Mouse (Mus musculus) myocyte (in vitro differentiated cells): ENCODE measurements around the gene Bid. TPM values are rescaled to one million over a fixed set of nuclear protein-coding genes. Genes with fewer than 3 reads are reported as not detected.

ENCODE experiments used
- H3K27me3 ChIP-seq: one replicate; pipeline ENCODE4 v1.6.1; 2011; ENCODE audit not compliant: control insufficient read depth, insufficient read depth, insufficient read length
- H3K36me3 ChIP-seq: one replicate; pipeline ENCODE4 v1.6.1; 2011; ENCODE audit not compliant: control insufficient read depth, insufficient read depth
- H3K4me2 ChIP-seq: one replicate; pipeline ENCODE4 v1.6.1; 2011; ENCODE audit warnings: low read depth, control low read depth
- H3K4me3 ChIP-seq: one replicate; pipeline ENCODE4 v1.5.1; 2011; ENCODE audit warnings: mild to moderate bottlenecking, control low read depth, moderate library complexity
- H3K79me2 ChIP-seq: one replicate; pipeline ENCODE4 v1.6.1; 2011; ENCODE audit not compliant: control insufficient read depth, insufficient read depth
- H3ac ChIP-seq: one replicate; pipeline ENCODE4 v1.6.1; 2011; ENCODE audit not compliant: control insufficient read depth, insufficient read length
- CEBPB ChIP-seq: IDR thresholded peaks from 2 replicates; pipeline ENCODE4 v1.6.1; 2011; ENCODE audit warnings: mild to moderate bottlenecking, moderate library complexity; ENCODE audit not compliant: poor library complexity, insufficient read depth, severe bottlenecking
- E2F4 ChIP-seq: IDR thresholded peaks from one replicate; pipeline ENCODE4 v1.6.1; 2011; ENCODE audit warnings: mild to moderate bottlenecking, control low read depth, moderate library complexity; ENCODE audit not compliant: insufficient read depth
- MAX ChIP-seq: IDR thresholded peaks from one replicate; pipeline ENCODE4 v1.6.1; 2011; ENCODE audit warnings: low read depth, mild to moderate bottlenecking, control low read depth
- MYOD1 ChIP-seq, 3 experiments: IDR thresholded peaks; one replicate each; pipeline ENCODE4 v1.6.1; 2011; ENCODE audit warnings: control low read depth in 2 of 3, low read depth in 2 of 3, mild to moderate bottlenecking in 2 of 3, moderate library complexity in 1 of 3; ENCODE audit not compliant: insufficient read length in 2 of 3, control insufficient read depth in 1 of 3
- MYOG ChIP-seq, 3 experiments: IDR thresholded peaks; one replicate each; pipeline ENCODE4 v1.6.1; 2011; ENCODE audit warnings: control low read depth in 2 of 3, low read depth in 2 of 3, mild to moderate bottlenecking in 2 of 3; ENCODE audit not compliant: insufficient read length in 2 of 3, control insufficient read depth in 1 of 3, insufficient read depth in 1 of 3
- POLR2A ChIP-seq: IDR thresholded peaks from one replicate; pipeline ENCODE4 v1.6.1; 2011; ENCODE audit warnings: low read depth, mild to moderate bottlenecking, control low read depth, moderate library complexity; ENCODE audit not compliant: insufficient read length
- POLR2AphosphoS2 ChIP-seq: IDR thresholded peaks from one replicate; pipeline ENCODE4 v1.6.1; 2011; ENCODE audit warnings: low read depth, control low read depth; ENCODE audit not compliant: insufficient read length
- REST ChIP-seq: IDR thresholded peaks from one replicate; pipeline ENCODE4 v1.6.1; 2011; ENCODE audit warnings: mild to moderate bottlenecking, control low read depth, moderate library complexity; ENCODE audit not compliant: insufficient read depth, insufficient read length
- SRF ChIP-seq: IDR thresholded peaks from one replicate; pipeline ENCODE4 v1.6.1; 2011; ENCODE audit warnings: low read depth; ENCODE audit not compliant: control insufficient read depth, insufficient read length
- TCF12 ChIP-seq: IDR thresholded peaks from one replicate; pipeline ENCODE4 v1.6.1; 2011; ENCODE audit warnings: mild to moderate bottlenecking, control low read depth; ENCODE audit not compliant: poor library complexity, insufficient read depth, severe bottlenecking
- TCF3 ChIP-seq: IDR thresholded peaks from one replicate; pipeline ENCODE4 v1.6.1; 2011; ENCODE audit warnings: low read depth, control low read depth; ENCODE audit not compliant: insufficient read length
- USF1 ChIP-seq: IDR thresholded peaks from one replicate; pipeline ENCODE4 v1.6.1; 2011; ENCODE audit warnings: low read depth, mild to moderate bottlenecking, control low read depth, moderate library complexity
- polyA plus RNA-seq: library from polyadenylated mRNA; unstranded; fragments of >200 nt; fragmentation: generic; extraction: Trizol; gene quantifications from one replicate; pipeline ENCODE4 v1.2.1, GENCODE M21; 2012; ENCODE audit warnings: missing spikeins

The Bid gene
- polyA plus RNA-seq, 1 experiment = 34.3 TPM

DNA sequence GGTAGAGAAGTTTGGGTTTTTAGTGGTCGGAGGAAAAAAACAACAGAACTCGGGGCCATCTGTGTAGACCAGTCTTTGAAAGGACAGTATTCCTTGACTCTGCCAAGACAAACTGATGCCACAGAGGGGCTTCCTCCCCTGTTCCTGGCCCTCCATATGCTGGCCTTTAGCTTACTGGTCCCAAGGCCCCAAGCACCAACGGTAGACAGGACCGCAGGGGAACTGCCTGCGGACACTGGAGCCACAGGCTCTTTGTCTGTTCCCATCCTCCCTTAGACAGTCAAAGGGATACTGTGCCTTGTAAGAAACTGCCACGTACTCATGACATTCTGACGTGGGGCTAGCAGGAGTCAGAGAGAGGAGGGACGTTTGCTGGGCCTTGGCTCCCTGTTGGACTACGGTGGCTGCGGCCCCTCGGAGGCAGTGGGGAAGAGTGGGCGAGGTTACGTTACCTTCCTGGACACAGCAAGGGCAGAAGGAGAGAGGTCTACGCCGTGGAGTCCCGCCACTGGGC is 20.5 kb upstream of the Bid start:
- H3K36me3 ChIP-seq = peaks cover 4% of the 10 kb centered on the region
- no peak overlapping the region for H3K4me2 ChIP-seq
- no peaks in the 10 kb centered on the region for H3K79me2 ChIP-seq
- no peak for TF ChIP-seq USF1
- no peak for TF ChIP-seq SRF
- TF ChIP-seq REST = no peak
- no peak for TF ChIP-seq E2F4
- no peak for TF ChIP-seq TCF12
- no peak for TF ChIP-seq MYOG (IDR thresholded peaks at IDR 0.05; ENCODE audit: control insufficient read depth in 1 of 3, insufficient read depth in 1 of 3, insufficient read length in 2 of 3, low read depth in 2 of 3)
- no peak overlapping the region for H3ac ChIP-seq
- no peak overlapping the region for H3K4me3 ChIP-seq
- H3K27me3 ChIP-seq = no peaks in the 10 kb centered on the region

- no peaks in the 10 kb centered on the region for H3K27me3 ChIP-seq
- TF ChIP-seq MYOD1 (IDR thresholded peaks at IDR 0.05; ENCODE audit: control insufficient read depth in 1 of 3, insufficient read length in 2 of 3, low read depth in 2 of 3) = no peak
- no peak for TF ChIP-seq REST
- TF ChIP-seq MYOG (IDR thresholded peaks at IDR 0.05; ENCODE audit: control insufficient read depth in 1 of 3, insufficient read depth in 1 of 3, insufficient read length in 2 of 3, low read depth in 2 of 3) = no peak
- no peak for TF ChIP-seq POLR2A
- H3K4me3 ChIP-seq = no peak overlapping the region
- no peak overlapping the region for H3K4me2 ChIP-seq
- no peaks in the 10 kb centered on the region for H3K79me2 ChIP-seq
- no peak overlapping the region for H3ac ChIP-seq
- peaks cover 4% of the 10 kb centered on the region for H3K36me3 ChIP-seq
Observed at GRCm38 (mm10) chr6:120934176-120934575, 17.5 kb upstream of the Bid start.

DNA sequence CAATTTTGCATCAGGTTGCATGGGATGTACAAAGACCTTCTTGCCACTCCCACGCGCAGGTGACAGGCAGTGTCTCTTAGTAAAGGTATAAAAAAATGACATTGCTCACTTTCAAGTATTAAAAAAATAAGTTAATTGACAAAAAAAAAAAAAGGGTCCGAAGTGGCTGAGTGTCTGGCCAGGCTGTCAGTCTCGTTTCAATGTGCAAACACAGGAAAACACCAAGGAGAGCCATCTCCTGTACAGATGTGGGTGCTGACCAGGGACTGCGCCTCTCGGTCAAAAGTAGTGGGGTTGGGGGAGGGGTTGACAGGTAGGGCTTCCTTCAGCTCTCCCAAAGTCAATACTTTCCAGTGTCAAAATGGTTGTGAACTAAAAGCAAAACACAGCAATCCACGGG is 17.0 kb upstream of the Bid start:
- H3K79me2 ChIP-seq = no peaks in the 10 kb centered on the region
- H3ac ChIP-seq = no peak overlapping the region
- H3K36me3 ChIP-seq = peaks cover 4% of the 10 kb centered on the region
- H3K27me3 ChIP-seq = no peaks in the 10 kb centered on the region
- H3K4me3 ChIP-seq = no peak overlapping the region
- no peak overlapping the region for H3K4me2 ChIP-seq
- no peak for TF ChIP-seq CEBPB
- no peak for TF ChIP-seq SRF
- no peak for TF ChIP-seq TCF12
- no peak for TF ChIP-seq MYOD1 (IDR thresholded peaks at IDR 0.05; ENCODE audit: control insufficient read depth in 1 of 3, insufficient read length in 2 of 3, low read depth in 2 of 3)
- TF ChIP-seq USF1 = no peak
- no peak for TF ChIP-seq MAX

DNA sequence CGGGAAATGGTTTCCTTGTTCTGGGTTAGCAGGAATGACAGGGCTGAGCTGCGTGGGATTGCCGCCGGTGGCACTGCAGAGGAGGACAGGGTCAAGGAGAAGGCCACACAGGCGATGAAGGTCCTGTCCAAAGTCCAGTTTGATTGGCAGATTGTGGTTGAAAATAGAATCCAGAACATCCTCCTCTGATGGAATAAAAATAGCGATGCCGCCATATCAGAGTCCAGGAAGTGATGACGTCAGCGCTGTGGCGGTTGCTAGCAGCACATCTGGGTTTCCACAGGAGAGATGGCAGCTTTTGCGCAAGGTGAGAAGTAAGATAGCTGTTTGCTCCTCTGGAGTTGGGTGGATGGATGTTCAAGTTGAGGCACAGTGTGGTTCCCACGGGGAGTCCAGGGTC is 15.9 kb upstream of the Bid start:
- Histone ChIP-seq H3K27me3 (no peaks in the 10 kb centered on the region), H3K79me2 (no peaks in the 10 kb centered on the region), H3K4me2 (no peak overlapping the region), H3K4me3 (no peak overlapping the region), H3K36me3 (peaks cover 4% of the 10 kb centered on the region), H3ac (no peak overlapping the region)
- TF ChIP-seq MYOG (IDR thresholded peaks at IDR 0.05; ENCODE audit: control insufficient read depth in 1 of 3, insufficient read depth in 1 of 3, insufficient read length in 2 of 3, low read depth in 2 of 3) = no peak

DNA sequence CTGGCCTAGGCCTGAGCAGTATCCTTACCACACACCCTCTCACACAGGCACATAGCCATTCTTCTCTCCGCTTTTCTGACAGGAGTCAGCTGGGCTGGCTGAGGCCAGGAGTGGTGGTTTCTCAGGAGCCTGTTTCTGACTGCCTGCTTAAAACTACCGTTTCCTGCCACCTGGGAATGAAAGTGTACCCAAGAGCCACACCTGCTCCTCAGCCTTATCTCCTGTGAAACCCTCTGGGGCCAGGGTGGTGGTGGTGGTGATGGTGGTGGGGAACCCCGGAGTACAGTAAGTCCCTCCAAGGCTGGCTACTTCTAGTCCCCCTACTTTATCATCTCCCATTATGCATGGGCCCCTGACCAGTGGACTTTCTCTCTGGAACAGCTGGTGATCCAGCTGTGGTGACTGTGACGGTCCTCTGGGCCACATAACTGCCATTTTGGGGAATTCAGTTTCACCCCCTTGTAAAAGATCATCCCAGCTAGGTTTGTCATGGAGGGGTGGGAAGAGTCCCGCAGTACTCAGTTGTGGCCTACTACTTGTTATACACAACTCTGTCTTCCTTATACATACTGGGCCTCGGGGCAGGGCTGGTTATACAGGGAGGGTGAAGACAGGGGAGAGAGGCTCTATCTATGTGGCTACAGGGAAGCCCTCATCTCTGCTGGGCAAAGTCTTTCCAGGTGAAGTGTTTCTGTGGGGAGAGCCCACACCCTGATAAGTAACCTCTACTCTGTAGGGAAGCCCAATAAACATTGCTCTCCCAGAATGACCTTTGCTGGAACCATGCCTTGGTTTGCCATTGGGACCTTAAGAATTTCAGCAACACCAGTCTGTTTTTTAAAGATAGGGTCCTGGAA is 14.0 kb upstream of the Bid start:
- Histone ChIP-seq H3ac (no peak overlapping the region), H3K4me2 (no peak overlapping the region), H3K27me3 (no peaks in the 10 kb centered on the region), H3K36me3 (peaks cover 4% of the 10 kb centered on the region), H3K79me2 (no peaks in the 10 kb centered on the region), H3K4me3 (no peak overlapping the region)
- TF ChIP-seq USF1 = no peak
- TF ChIP-seq SRF = no peak
- TF ChIP-seq TCF12 = no peak
- no peak for TF ChIP-seq MYOG (IDR thresholded peaks at IDR 0.05; ENCODE audit: control insufficient read depth in 1 of 3, insufficient read depth in 1 of 3, insufficient read length in 2 of 3, low read depth in 2 of 3)
- no peak for TF ChIP-seq TCF3
- TF ChIP-seq MYOD1 (IDR thresholded peaks at IDR 0.05; ENCODE audit: control insufficient read depth in 1 of 3, insufficient read length in 2 of 3, low read depth in 2 of 3) = no peak
- TF ChIP-seq MAX = no peak
- no peak for TF ChIP-seq CEBPB
- TF ChIP-seq POLR2AphosphoS2 = no peak
- no peak for TF ChIP-seq POLR2A
- TF ChIP-seq REST = no peak
- no peak for TF ChIP-seq E2F4
